Mouse (Mus musculus) NIH3T3 (cell line): ENCODE data around the gene Parp9.
"Not testable (repeated sequence)": the region's sequence is repeated elsewhere in the genome, so short reads cannot be mapped to it uniquely, and the experiment has no call there.

Experiments used
- DNase-seq: peaks from one replicate; pipeline ENCODE4 v3.0.0-alpha.2; 2012; ENCODE audit warnings: low read depth

Parp9 gene

GRCm38 (mm10) chr16:35998852-35999251, 60.6 kb downstream of the Parp9 start:
- DNase-seq, result not testable (repeated sequence)

GRCm38 (mm10) chr16:36008396-36008795, 70.1 kb downstream of the Parp9 start:
- no peak for DNase-seq

GRCm38 (mm10) chr16:36016335-36016734, 78.1 kb downstream of the Parp9 start:
- no peak for DNase-seq
